Mouse (Mus musculus) kidney, postnatal 4 days (tissue): ENCODE results near the gene Ltv1.
"Not testable (repeated sequence)": the region's sequence is repeated elsewhere in the genome, so short reads cannot be mapped to it uniquely, and the experiment has no call there.

Experiments used
- DNase-seq, 2 experiments: peaks; one replicate each; pipeline ENCODE4 v3.0.0; 2021; ENCODE audit warnings: mixed read lengths in 2 of 2

Ltv1 gene

GRCm38 (mm10) chr10:13192731-13193351 is at the start of gene Ltv1:
Gene Ltv1 (minus strand): TSS chr10:13193168.
- peak; percentile 97 to 98 for DNase-seq

GRCm38 (mm10) chr10:13240431-13240830 is 47.5 kb upstream of the Ltv1 start:
- no peak for DNase-seq

- no peak for DNase-seq
Observed at GRCm38 (mm10) chr10:13238188-13238587, 45.2 kb upstream of the Ltv1 start.

- DNase-seq = no peak
Observed at GRCm38 (mm10) chr10:13236866-13237265, 43.9 kb upstream of the Ltv1 start.

DNA sequence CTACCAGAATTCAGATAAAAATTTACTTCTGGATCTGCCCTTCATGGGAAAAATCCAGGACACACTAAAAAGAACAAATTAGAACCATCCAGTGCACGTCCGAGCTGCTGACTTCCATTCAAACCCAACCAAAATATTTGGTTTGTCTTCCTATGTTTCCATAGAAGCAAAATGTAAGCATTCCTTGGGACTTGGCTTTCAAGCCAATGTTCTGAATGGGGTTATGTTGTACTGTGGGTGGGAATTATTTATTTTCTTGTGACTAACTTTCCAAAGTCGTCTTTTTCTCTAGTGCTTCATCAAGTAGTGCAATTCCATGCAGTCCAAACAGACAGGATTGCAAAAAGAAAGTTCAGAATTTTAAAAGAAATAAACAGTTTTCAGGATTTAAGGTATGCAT is 41.5 kb upstream of the Ltv1 start:
- DNase-seq = no peak

DNA sequence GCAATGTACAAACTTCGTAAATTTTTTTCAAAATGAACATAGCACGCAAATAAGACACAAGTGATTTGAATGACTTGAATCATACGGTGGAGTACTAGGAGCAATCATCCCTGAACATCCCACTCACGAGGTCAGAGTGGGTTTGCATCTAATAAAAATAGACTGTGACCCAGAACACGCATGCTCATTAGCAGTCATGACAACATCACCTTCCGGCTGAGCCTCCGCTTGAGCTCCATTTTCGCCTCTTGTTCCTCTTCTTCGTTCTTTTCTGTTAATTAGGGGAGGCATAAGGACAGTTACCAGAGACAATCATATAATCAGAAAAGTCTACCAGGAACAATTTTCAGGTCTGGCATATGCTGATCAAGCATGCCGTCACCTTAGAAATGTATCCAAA is 41.0 kb upstream of the Ltv1 start:
- DNase-seq = no peak

GRCm38 (mm10) chr10:13233143-13233622 is 40.2 kb upstream of the Ltv1 start:
- no peak for DNase-seq

DNA sequence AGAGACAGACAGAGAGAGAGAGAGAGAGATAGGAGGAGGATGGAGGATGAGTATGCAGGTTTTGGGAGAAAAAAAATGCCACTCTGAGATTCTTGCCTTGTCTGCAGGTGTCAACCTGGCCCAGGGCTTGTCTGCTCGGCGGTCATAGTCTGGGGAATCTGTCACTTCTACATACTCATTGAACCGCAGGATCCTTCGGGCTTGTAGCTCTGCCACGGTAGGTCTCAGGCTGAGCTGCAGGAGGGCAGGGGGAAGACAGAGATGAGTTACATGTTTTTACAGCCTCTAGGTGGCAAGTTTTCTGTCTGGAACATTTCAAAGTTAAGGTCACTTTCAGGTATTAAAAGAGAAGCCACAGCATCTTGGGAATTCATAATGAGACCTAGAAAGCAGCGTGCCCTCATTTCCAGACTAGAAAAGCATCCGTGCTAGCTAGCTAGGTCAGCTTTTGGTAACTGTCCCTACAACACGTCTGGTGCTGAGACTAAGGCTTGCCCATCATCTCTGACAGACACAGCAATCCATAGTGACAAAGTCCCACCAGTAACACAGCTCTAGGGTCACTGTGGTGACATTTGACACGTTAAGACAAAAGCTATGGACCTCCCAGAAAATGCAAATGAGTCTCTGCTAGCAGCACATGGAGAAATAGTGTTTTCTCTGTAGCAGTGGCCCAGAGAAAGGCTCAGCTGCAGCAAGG is 39.6 kb upstream of the Ltv1 start:
- no peak for DNase-seq

DNA sequence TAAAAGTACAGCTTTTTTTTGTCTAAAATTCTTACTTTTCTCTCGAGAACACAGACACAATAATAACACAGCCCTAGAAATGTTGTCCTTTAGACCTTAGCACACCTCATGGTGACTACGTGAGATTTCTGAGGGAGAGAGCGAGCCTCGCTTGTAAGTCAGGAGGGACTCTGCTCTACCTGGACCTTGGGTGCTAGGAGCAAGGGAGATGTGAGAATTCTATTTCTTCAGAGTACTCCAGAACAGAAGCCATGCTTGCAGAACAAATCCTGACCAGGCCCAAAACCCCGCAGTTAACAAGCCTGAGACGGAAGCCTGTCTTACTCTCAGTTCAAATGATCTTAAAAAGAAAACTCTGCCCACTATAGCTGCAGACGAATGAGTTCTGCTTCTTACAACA is 37.7 kb upstream of the Ltv1 start:
- DNase-seq = no peak

GRCm38 (mm10) chr10:13225377-13226063 is 32.6 kb upstream of the Ltv1 start:
- no peak for DNase-seq

DNA sequence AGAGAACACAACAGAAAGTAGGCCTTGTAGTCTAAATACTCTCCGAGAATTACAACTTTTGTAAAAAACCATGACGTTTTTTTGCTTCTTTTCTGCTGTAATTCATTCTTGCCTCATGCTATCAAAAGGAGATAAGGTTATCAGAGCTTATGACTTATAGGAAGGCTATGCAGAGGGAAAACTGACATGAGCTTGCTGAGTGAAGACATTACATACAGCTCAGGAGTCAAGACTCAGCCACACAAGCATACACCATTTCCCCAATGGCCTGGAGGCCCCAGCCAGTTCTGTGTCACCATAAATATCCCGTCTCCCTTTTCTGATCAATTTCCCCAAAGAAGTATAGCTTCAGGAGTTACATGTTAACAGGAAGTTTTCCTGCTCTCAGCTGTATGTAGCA is 29.2 kb upstream of the Ltv1 start:
- no peak for DNase-seq

- no peak for DNase-seq
Observed at GRCm38 (mm10) chr10:13220061-13220460, 27.1 kb upstream of the Ltv1 start.

- no peak for DNase-seq
Observed at GRCm38 (mm10) chr10:13213956-13214355, 21.0 kb upstream of the Ltv1 start.

GRCm38 (mm10) chr10:13212829-13213228 is 19.9 kb upstream of the Ltv1 start:
- DNase-seq = no peak

DNA sequence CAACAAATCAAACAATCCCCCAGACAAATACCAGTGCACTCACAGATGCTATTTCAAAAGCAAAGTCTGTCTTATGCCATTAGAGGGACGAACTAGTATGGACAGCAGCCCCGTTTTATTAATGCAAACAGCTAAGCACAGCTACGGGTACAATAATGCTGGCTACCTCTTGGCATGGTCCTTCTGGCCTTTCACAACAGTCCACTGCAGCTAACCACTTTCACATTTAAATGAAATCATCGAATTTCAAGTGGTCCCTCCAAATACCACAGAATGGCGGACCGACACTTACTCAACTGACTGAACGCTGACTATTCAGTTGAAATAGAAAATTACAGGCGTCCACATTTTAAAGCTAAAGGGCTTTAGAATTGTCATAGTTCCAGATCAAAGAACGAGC is 19.4 kb upstream of the Ltv1 start:
- no peak for DNase-seq

GRCm38 (mm10) chr10:13209930-13210637 is 17.1 kb upstream of the Ltv1 start:
- DNase-seq = no peak

DNA sequence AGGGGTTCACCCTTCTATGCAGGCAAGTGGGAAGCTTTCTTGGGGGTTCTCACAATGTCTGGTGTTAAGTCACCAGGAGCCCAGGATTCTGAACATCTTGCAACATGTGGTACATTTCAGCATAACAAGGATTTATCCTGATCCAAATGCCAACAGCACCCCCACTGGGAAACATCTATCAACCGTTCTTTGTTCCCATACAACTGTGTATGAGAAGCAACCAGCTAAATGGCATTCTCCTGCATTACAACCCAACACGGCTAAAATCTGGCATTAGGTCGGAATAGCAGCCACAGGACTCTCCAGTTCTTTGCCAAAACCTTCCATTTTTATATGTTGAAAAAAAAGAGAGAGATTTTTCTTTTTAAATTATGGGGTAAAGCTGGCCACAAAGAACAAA is 16.5 kb upstream of the Ltv1 start:
- DNase-seq = no peak

DNA sequence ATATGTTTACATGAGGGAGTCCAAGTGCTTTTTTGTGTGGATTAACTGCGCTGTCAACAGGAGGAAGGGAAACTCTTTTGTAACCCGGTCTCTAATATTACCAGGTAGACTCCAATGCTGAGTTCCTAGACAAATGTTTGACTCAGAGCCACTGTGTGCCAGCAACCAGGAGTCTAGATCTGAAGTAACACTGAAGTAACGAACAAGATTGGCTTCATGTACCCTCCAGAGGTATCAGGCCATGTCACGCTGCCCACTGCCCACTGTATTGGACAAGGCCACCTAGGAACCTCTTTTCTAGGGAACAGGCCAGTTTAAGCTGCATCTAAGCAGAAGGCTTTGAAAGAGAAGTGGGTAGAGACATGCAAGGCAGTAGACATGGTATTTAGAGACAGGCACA is 16.1 kb upstream of the Ltv1 start:
- DNase-seq = no peak

GRCm38 (mm10) chr10:13201741-13202293 is 8.8 kb upstream of the Ltv1 start:
- DNase-seq = no peak

DNA sequence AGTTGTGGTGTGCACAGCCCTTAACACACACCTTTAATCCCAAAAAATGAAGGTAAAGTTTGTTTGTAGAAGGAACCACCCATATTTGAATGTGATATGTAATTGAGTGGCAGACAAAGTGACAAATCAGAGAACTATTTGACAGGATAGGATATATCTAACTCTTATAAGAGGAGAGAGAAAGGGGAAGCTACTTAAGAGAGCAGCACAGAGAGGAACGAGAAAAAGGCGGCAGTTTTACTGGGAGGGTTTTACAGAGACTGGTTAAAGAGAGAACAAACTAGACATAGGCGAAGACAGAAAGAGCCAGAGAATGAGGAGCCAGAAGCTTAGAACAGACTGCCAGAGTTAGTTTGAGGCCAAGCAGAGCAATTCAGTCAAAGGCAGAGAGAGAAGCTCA is 7.9 kb upstream of the Ltv1 start:
- no peak for DNase-seq

GRCm38 (mm10) chr10:13199234-13199633 is 6.3 kb upstream of the Ltv1 start:
- no peak for DNase-seq

GRCm38 (mm10) chr10:13196872-13197507 is 4.0 kb upstream of the Ltv1 start:
- DNase-seq = no peak

DNA sequence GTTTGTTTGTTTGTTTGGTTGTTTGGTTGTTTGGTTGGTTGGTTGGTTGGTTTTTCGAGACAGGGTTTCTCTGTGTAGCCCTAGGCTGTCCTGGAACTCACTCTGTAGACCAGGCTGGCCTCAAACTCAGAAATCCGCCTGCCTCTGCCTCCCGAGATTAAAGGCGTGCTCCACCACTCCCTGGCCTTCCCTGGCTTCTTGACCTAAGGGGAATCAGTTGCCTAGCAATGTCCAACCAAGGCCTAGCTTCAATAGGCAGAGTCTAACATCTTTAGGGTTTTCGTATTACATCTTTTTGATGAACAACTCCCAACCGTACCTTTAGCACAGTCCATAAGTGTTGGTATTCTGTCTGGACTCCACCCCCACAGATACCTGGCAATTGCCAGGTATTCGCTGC is 528 bp upstream of the Ltv1 start:
- not testable (repeated sequence) for DNase-seq
